Mouse (Mus musculus) embryonic facial prominence, embryonic 13.5 days (tissue): ENCODE data around the gene Gbp5. TPM values are rescaled to one million over a fixed set of nuclear protein-coding genes. Genes with fewer than 3 reads are reported as not detected.

ENCODE experiments used
- ATAC-seq: fragments of 200-750 bp; cut with Nextera tagmentation; 2 replicates; pipeline ENCODE4 v1.8.0; 2017; ENCODE audit warnings: low read depth; ENCODE audit not compliant: insufficient number of reproducible peaks, insufficient read depth, low FRiP score, low TSS enrichment
- H3K27ac ChIP-seq: fragments of 300-500 bp; sonication (generic); 2 replicates; pipeline ENCODE4 v1.5.1; 2015; ENCODE audit warnings: moderate library complexity, mild to moderate bottlenecking, inconsistent platforms
- H3K27me3 ChIP-seq: fragments of 300-500 bp; sonication (generic); 2 replicates; pipeline ENCODE4 v1.6.1; 2015; ENCODE audit warnings: mild to moderate bottlenecking, inconsistent platforms
- H3K36me3 ChIP-seq: fragments of 300-500 bp; sonication (generic); 2 replicates; pipeline ENCODE4 v1.6.1; 2015; ENCODE audit warnings: mild to moderate bottlenecking, inconsistent platforms
- H3K4me1 ChIP-seq: fragments of 300-500 bp; sonication (generic); 2 replicates; pipeline ENCODE4 v1.6.1; 2015; ENCODE audit warnings: inconsistent platforms
- H3K4me2 ChIP-seq: fragments of 300-500 bp; sonication (generic); 2 replicates; pipeline ENCODE4 v1.6.1; 2015; ENCODE audit warnings: moderate library complexity, mild to moderate bottlenecking, inconsistent platforms
- H3K4me3 ChIP-seq: fragments of 300-500 bp; sonication (generic); 2 replicates; pipeline ENCODE4 v1.5.1; 2015; ENCODE audit warnings: mild to moderate bottlenecking, inconsistent platforms
- H3K9ac ChIP-seq: fragments of 300-500 bp; sonication (generic); 2 replicates; pipeline ENCODE4 v1.6.1; 2015; ENCODE audit warnings: mild to moderate bottlenecking, inconsistent platforms
- H3K9me3 ChIP-seq: fragments of 300-500 bp; sonication (generic); 2 replicates; pipeline ENCODE4 v1.6.1; 2016; ENCODE audit warnings: inconsistent platforms
- WGBS: fragments of 180-500 bp; shearing (Covaris S2); methylation state at CpG from one replicate; pipeline ENCODE4 v1.1.7; 2015; ENCODE audit warnings: mixed read lengths; 5-methylcytosine and 5-hydroxymethylcytosine counted together
- polyA plus RNA-seq: library from polyadenylated mRNA; unstranded; fragments of >200 nt; fragmentation: Nextera tagmentation; extraction: Ambion mirVana; gene quantifications from 2 replicates; pipeline ENCODE4 v1.2.1, GENCODE M21; 2015

Gbp5 gene
- 0.07 TPM in 1 of 2 replicates, not detected in the other for polyA plus RNA-seq

- H3K4me2 ChIP-seq: no peak within 1 kb of the TSS
- no peak within 1 kb of the TSS for H3K27ac ChIP-seq
- no peaks in the 10 kb centered on the region; the same call in 1 of the 2 replicates for H3K27me3 ChIP-seq
- ATAC-seq: no peak
- no peaks in the 10 kb centered on the region for H3K36me3 ChIP-seq
- no peak within 1 kb of the TSS for H3K9ac ChIP-seq
- H3K9me3 ChIP-seq: no peaks in the 10 kb centered on the region
- WGBS: 75% methylated on average over 6 of the region's 6 CpGs
- H3K4me1 ChIP-seq: no peaks in the 10 kb centered on the region
- no peak within 1 kb of the TSS for H3K4me3 ChIP-seq
Observed at GRCm38 (mm10) chr3:142493536-142494061, at the start of gene Gbp5. Gbp5 (plus strand) TSS chr3:142493978.

GRCm38 (mm10) chr3:142454198-142454597 lies 39.6 kb upstream of the Gbp5 start:
- Histone ChIP-seq H3K4me2 (no peak overlapping the region), H3K9me3 (no peaks in the 10 kb centered on the region), H3K27me3 (no peaks in the 10 kb centered on the region), H3K27ac (no peak overlapping the region), H3K4me1 (no peaks in the 10 kb centered on the region), H3K4me3 (no peak overlapping the region), H3K9ac (no peak overlapping the region), H3K36me3 (no peaks in the 10 kb centered on the region)
- WGBS: 85% methylated on average over 7 of the region's 7 CpGs
- no peak for ATAC-seq

- ATAC-seq: no peak
- Histone ChIP-seq H3K9ac (no peak overlapping the region), H3K27ac (no peak overlapping the region), H3K4me3 (no peak overlapping the region), H3K27me3 (0 out of 2 replicates have a peak, but pooled peaks cover 6% of the 10 kb centered on the region), H3K4me1 (peaks cover 7% of the 10 kb centered on the region; the same call in 1 of the 2 replicates), H3K9me3 (no peaks in the 10 kb centered on the region), H3K36me3 (no peaks in the 10 kb centered on the region), H3K4me2 (no peak overlapping the region)
- WGBS: 68% methylated on average over 7 of the region's 7 CpGs
Observed at GRCm38 (mm10) chr3:142459241-142459640, 34.5 kb upstream of the Gbp5 start.

- H3K9ac ChIP-seq: no peak overlapping the region
- H3K27ac ChIP-seq: no peak overlapping the region
- 90% methylated on average over 25 of the region's 25 CpGs for WGBS
- no peaks in the 10 kb centered on the region for H3K9me3 ChIP-seq
- H3K27me3 ChIP-seq: 0 out of 2 replicates have a peak, but pooled peaks cover 9% of the 10 kb centered on the region
- H3K4me3 ChIP-seq: no peak overlapping the region
- peaks cover 13% of the 10 kb centered on the region; the same call in 1 of the 2 replicates for H3K4me1 ChIP-seq
- no peak for ATAC-seq
- H3K4me2 ChIP-seq: no peak overlapping the region
- H3K36me3 ChIP-seq: no peaks in the 10 kb centered on the region
Observed at GRCm38 (mm10) chr3:142462764-142463751, 30.7 kb upstream of the Gbp5 start.

GRCm38 (mm10) chr3:142474349-142474983 lies 19.3 kb upstream of the Gbp5 start:
- Histone ChIP-seq H3K9ac (no peak overlapping the region), H3K4me1 (no peaks in the 10 kb centered on the region), H3K4me3 (no peak overlapping the region), H3K27me3 (no peaks in the 10 kb centered on the region; the same call in 1 of the 2 replicates), H3K27ac (no peak overlapping the region), H3K36me3 (no peaks in the 10 kb centered on the region), H3K4me2 (peak overlapping the region; percentile 47), H3K9me3 (no peaks in the 10 kb centered on the region)
- ATAC-seq: no peak
- 18% methylated on average over 11 of the region's 11 CpGs for WGBS

GRCm38 (mm10) chr3:142475913-142476312 lies 17.9 kb upstream of the Gbp5 start:
- Histone ChIP-seq H3K4me2 (0 out of 2 replicates have a peak overlapping the region, but pooled peaks have one; percentile 2), H3K36me3 (no peaks in the 10 kb centered on the region), H3K4me1 (no peaks in the 10 kb centered on the region), H3K27ac (no peak overlapping the region), H3K9ac (no peak overlapping the region), H3K27me3 (no peaks in the 10 kb centered on the region; the same call in 1 of the 2 replicates), H3K4me3 (no peak overlapping the region), H3K9me3 (0 out of 2 replicates have a peak, but pooled peaks cover 3% of the 10 kb centered on the region)
- 18% methylated on average over 4 of the region's 4 CpGs for WGBS
- no peak for ATAC-seq

- no peaks in the 10 kb centered on the region for H3K4me1 ChIP-seq
- 0 out of 2 replicates have a peak, but pooled peaks cover 3% of the 10 kb centered on the region for H3K9me3 ChIP-seq
- H3K9ac ChIP-seq: no peak overlapping the region
- no peak for ATAC-seq
- no peak overlapping the region for H3K27ac ChIP-seq
- no peaks in the 10 kb centered on the region; the same call in 1 of the 2 replicates for H3K27me3 ChIP-seq
- H3K4me2 ChIP-seq: no peak overlapping the region
- H3K4me3 ChIP-seq: no peak overlapping the region
- WGBS: 83% methylated on average over 5 of the region's 5 CpGs
- H3K36me3 ChIP-seq: no peaks in the 10 kb centered on the region
Observed at GRCm38 (mm10) chr3:142477866-142478265, 15.9 kb upstream of the Gbp5 start.

- Histone ChIP-seq H3K27ac (no peak overlapping the region), H3K9me3 (0 out of 2 replicates have a peak, but pooled peaks cover 3% of the 10 kb centered on the region), H3K27me3 (no peaks in the 10 kb centered on the region; the same call in 1 of the 2 replicates), H3K9ac (no peak overlapping the region), H3K36me3 (no peaks in the 10 kb centered on the region), H3K4me2 (no peak overlapping the region), H3K4me1 (no peaks in the 10 kb centered on the region), H3K4me3 (no peak overlapping the region)
- ATAC-seq: no peak
- WGBS: 89% methylated on average over 1 of the region's 1 CpGs
Observed at GRCm38 (mm10) chr3:142478360-142478759, 15.4 kb upstream of the Gbp5 start.

GRCm38 (mm10) chr3:142490465-142490864 lies 3.3 kb upstream of the Gbp5 start:
- Histone ChIP-seq H3K27ac (no peak overlapping the region), H3K36me3 (no peaks in the 10 kb centered on the region), H3K9ac (no peak overlapping the region), H3K4me1 (no peaks in the 10 kb centered on the region), H3K27me3 (no peaks in the 10 kb centered on the region; the same call in 1 of the 2 replicates), H3K4me3 (no peak overlapping the region), H3K9me3 (no peaks in the 10 kb centered on the region), H3K4me2 (no peak overlapping the region)
- no peak for ATAC-seq
- 70% methylated on average over 1 of the region's 1 CpGs for WGBS

- WGBS: 93% methylated on average over 5 of the region's 5 CpGs
Observed at GRCm38 (mm10) chr3:142495146-142495655, 1.4 kb downstream of the Gbp5 start.

More at GRCm38 (mm10) chr3:142495146-142495655, 1.4 kb downstream of the Gbp5 start:
- Histone ChIP-seq H3K27me3 (no peaks in the 10 kb centered on the region), H3K27ac (no peak overlapping the region), H3K4me2 (no peak overlapping the region), H3K36me3 (no peaks in the 10 kb centered on the region), H3K9ac (no peak overlapping the region), H3K9me3 (no peaks in the 10 kb centered on the region), H3K4me1 (no peaks in the 10 kb centered on the region), H3K4me3 (no peak overlapping the region)
- ATAC-seq: no peak
